ENCODE assay signal across 9 mouse cellular contexts in genomic region chr7:70334836-70335235, GRCm38 (mm10). TPM values are rescaled to one million over a fixed set of nuclear protein-coding genes. Genes with fewer than 3 reads are reported as not detected.
DNase-seq lines count a peak whose midpoint lies in the region; ATAC-seq lines count a peak whose summit lies in the region.
"Had no signal": no experiment of that assay in that cellular context is flagged by ENCODE, and none has a peak within 500 bp of the region (broad histone marks: within the 10 kb centered on the region; RNA-seq: fewer than 3 reads in every experiment).

No protein-coding gene starts in this region.

- H3K36me3 ChIP-seq in intestine, embryonic 15.5 days: no peaks in the 10 kb centered on the region

- peak overlapping the region; percentile 53 for H3K4me2 ChIP-seq in intestine, embryonic 15.5 days (replicated peaks)

- peak; percentile 88 to 96 for DNase-seq in adrenal gland, adult (ENCODE audit: inconsistent age in 2 of 2, low spot score in 1 of 2)
- DNase-seq in embryo, embryonic 10 days (ENCODE audit: low spot score): peak; percentile 90
- peak; percentile 64 for DNase-seq in gastrocnemius, postnatal 25 days
- peak; percentile 66 to 79 for DNase-seq in left cerebral cortex, postnatal 10 days (ENCODE audit: extremely low spot score in 1 of 2, low spot score in 2 of 2)
- peak; percentile 85 to 88 for DNase-seq in lung, postnatal 4 days
- peak; percentile 91 for DNase-seq in right cerebral cortex, postnatal 4 days
- DNase-seq in thymus, postnatal 36 days: no peak

- H3K9me3 ChIP-seq in intestine, embryonic 15.5 days: no peaks in the 10 kb centered on the region

- 0 out of 2 replicates have a peak overlapping the region, but pooled peaks have one; percentile 6 for H3K4me3 ChIP-seq in intestine, embryonic 15.5 days (replicated peaks)
- H3K4me3 ChIP-seq: erythroblast, embryonic 14.5 days had no signal

- no peak overlapping the region for H3K27ac ChIP-seq in intestine, embryonic 15.5 days

- ATAC-seq in intestine, embryonic 15.5 days: peak; percentile 66

- H3K9ac ChIP-seq in intestine, embryonic 15.5 days: no peak overlapping the region

- peaks cover 65% of the 10 kb centered on the region for H3K27me3 ChIP-seq in intestine, embryonic 15.5 days (replicated peaks)

- peaks cover 17% of the 10 kb centered on the region for H3K4me1 ChIP-seq in intestine, embryonic 15.5 days (replicated peaks)

- intact Hi-C loops in left cerebral cortex, postnatal 10 days (cut with DNase I): loop anchor here (1.0 to 10.0 kb wide), 8 partner anchors 32 to 1960 kb away; partner anchors contain the start of gene Nr2f2

- under 1% methylated on average over 17 of the region's 17 CpGs for WGBS in intestine, embryonic 15.5 days

RNA-seq across cellular contexts. Expression of gene Nr2f2, which starts 31.7 kb away (rescaled TPM):
- 10 to 100 TPM; 15.1 to 21.7 TPM for total RNA-seq in gastrocnemius, postnatal 25 days (2021)
- 39.4 and 46.3 TPM in 2 replicates for polyA plus RNA-seq in intestine, embryonic 15.5 days (2015; fragmentation: Nextera tagmentation; extraction: Ambion mirVana)
- 10 to 100 TPM; 45.7 to 55.9 TPM for total RNA-seq in left cerebral cortex, postnatal 10 days (2021)
- polyA plus RNA-seq: erythroblast, embryonic 14.5 days had no signal

Comparison
In these comparisons a context has a peak if more than half of its experiments do, and no peak if none do; other contexts are left out.
1. DNase-seq: peak in adrenal gland, adult (2 of 2), embryo, embryonic 10 days (single experiment), gastrocnemius, postnatal 25 days (single experiment), left cerebral cortex, postnatal 10 days (2 of 2), lung, postnatal 4 days (2 of 2) and right cerebral cortex, postnatal 4 days (single experiment); none in thymus, postnatal 36 days (0 of 2).